Mouse (Mus musculus): Measurements from ENCODE around the gene Itgb2. TPM values are rescaled to one million over a fixed set of nuclear protein-coding genes. Genes with fewer than 3 reads are reported as not detected.
A peak's percentile ranks its signal among the peaks of the same experiment; 100 is the strongest.

Gene Itgb2
- 1 to 10 TPM; 3.1 to 3.2 TPM for total RNA-seq (2021)
- long read RNA-seq, experiment 1, partial matches to known transcripts = 0 of 3 reads
- long read RNA-seq, experiment 1, other reads (novel, unspliced or antisense) = 0 of 3 reads
- long read RNA-seq, experiment 2, partial matches to known transcripts = 0 of 1 reads
- long read RNA-seq, experiment 2, other reads (novel, unspliced or antisense) = 0 of 1 reads

- no peak for DNase-seq (ENCODE audit: low spot score in 2 of 2)
- intact Hi-C loops (cut with DNase I) = no loop called here
These were observed at the start of gene Itgb2 for GRCm38 (mm10) chr10:77530140-77530539. Gene Itgb2 (plus strand): TSS chr10:77530252.

- intact Hi-C loops (cut with DNase I) = no loop called here
- no peak for DNase-seq (ENCODE audit: low spot score in 2 of 2)
These were observed 48.2 kb upstream of the Itgb2 start for GRCm38 (mm10) chr10:77481814-77482213.

DNA sequence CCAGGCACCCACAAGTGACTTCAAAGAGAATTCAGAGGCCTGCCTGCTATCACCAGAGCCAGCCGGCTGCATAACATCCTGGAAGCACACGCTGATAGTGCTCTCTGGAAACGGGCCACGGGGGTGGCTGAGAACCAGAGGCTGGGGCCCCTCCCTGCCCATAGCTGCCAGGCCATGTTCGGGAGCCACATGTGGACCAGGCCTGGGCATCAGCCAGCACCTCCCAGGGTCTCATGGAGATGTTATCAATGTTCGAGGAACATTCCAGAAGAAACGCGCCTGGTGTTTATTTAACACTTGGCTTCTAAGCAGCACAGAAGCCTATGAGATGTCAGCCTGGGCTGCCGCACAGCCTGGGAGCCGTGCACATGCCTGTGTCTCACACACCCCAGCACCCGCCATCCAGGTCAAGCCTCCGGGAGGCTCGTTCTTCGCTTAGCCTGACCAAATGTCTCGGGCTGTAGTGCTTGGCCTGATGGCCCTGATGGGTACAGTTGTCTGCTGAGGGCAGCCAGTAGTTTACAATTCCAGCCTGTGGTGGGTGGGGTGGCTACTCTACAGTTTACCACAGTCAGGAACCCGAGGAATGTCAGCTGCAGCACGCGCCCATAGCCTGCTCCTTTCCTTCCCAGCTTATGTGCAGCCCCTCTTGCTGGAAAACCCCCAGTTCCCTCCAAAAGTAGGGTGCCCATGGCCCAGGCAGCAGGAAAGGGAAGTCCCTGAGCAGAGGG is 45.7 kb upstream of the Itgb2 start:
- intact Hi-C loops (cut with DNase I) = no loop called here

GRCm38 (mm10) chr10:77485786-77486185 is 44.3 kb upstream of the Itgb2 start:
- intact Hi-C loops (cut with DNase I) = loop anchor here (5.0 kb wide), 1 partner anchor 48 kb away; no protein-coding TSS in a partner anchor
- no peak for DNase-seq (ENCODE audit: low spot score in 2 of 2)

More for the DNA sequence above, 45.7 kb upstream of the Itgb2 start:
- no peak for DNase-seq (ENCODE audit: low spot score in 2 of 2)

GRCm38 (mm10) chr10:77488168-77488567 is 41.9 kb upstream of the Itgb2 start:
- intact Hi-C loops (cut with DNase I) = loop anchor here (5.0 kb wide), 1 partner anchor 51 kb away; no protein-coding TSS in a partner anchor

DNA sequence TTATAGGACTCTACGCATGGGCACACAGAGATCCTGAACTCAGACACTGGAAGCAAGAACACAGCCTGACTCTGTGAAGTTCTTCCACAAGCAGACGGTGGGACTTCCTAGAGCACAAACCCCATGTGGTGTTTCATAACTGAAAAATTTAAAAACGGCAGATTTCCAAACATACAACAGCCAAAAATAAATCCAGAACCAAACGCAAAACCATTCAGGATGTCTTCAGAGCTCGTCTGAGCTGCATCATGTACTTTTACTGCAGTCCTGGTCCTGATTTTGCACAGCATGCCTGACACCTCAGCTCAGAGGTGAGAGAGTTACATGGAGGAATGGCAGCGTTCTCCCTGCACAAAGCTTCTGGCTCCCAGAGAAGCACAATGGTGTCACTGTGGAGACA is 38.5 kb upstream of the Itgb2 start:
- DNase-seq (ENCODE audit: low spot score in 2 of 2) = peak in 1 of 2 experiments; percentile 55
- intact Hi-C loops (cut with DNase I) = no loop called here

More at GRCm38 (mm10) chr10:77488168-77488567, 41.9 kb upstream of the Itgb2 start:
- DNase-seq (ENCODE audit: low spot score in 2 of 2) = no peak

DNA sequence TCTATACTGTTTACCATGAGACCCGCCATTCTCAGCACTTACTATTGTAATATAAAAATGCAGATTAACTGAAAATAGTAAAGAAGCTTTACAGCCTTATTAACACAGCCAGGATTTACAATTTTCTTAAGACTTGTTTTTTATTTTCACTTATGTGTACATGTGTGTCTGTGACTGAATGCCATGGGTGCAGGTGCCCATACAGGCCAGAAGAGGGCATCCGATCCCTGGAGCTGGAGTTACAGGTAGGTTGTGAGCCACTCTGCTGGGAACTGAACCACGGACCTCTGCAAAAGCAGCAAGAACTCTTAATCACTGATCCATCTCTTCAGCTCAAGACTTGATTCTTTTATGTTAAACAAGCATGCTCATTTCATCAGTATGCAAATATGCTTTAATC is 37.2 kb upstream of the Itgb2 start:
- DNase-seq (ENCODE audit: low spot score in 2 of 2) = no peak
- intact Hi-C loops (cut with DNase I) = no loop called here

DNA sequence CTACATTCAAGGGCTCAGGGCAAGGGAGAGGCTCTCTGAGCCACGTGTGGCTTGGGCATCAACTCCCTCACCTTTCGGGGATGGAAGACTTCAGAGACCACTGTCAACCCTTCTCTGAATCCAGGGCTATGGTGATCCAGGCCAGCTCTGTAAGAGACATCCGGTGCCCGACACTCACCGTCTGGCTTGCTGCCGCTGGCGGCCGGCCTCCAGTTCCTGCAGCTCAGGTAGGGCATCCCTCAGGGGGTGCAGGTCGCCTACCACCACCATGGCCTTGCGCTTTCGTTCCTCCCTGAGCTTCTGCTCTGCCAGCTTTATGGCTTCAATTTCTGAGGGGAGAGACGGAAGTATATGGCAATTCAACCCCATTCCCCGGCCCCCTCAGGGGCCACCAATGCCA is 32.9 kb upstream of the Itgb2 start:
- intact Hi-C loops (cut with DNase I) = loop anchor here (5.0 kb wide), 1 partner anchor 80 kb away; the partner anchor contains the start of gene Adarb1
- DNase-seq (ENCODE audit: low spot score in 2 of 2) = no peak

DNA sequence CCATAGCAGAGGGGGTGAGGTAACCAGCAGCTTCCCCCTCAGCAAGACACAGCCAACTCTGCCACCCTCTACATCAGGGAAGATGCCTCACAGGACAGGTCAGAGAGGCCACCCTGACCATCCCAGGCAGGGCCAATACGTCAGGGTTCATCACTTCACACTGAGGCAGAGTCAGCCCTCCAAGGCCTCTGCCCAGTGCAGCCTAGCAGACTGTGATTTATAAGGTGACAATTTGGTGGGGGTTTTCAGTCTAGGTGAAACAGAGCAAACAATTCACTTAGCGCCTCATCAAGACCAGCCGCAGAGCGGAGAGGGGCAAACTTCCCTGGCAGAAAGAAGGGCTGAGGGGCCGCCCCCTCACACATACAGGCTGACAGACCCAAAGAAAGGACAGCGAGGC is 31.8 kb upstream of the Itgb2 start:
- intact Hi-C loops (cut with DNase I) = loop anchor here (5.0 kb wide), 1 partner anchor 81 kb away; the partner anchor contains the start of gene Adarb1
- DNase-seq (ENCODE audit: low spot score in 2 of 2) = no peak

- intact Hi-C loops (cut with DNase I) = no loop called here
- no peak for DNase-seq (ENCODE audit: low spot score in 2 of 2)
These were observed 29.4 kb upstream of the Itgb2 start for GRCm38 (mm10) chr10:77500636-77501035.

- intact Hi-C loops (cut with DNase I) = no loop called here
- no peak for DNase-seq (ENCODE audit: low spot score in 2 of 2)
These were observed 26.8 kb upstream of the Itgb2 start for GRCm38 (mm10) chr10:77502967-77503922.

GRCm38 (mm10) chr10:77504143-77504542 is 25.9 kb upstream of the Itgb2 start:
- intact Hi-C loops (cut with DNase I) = no loop called here
- no peak for DNase-seq (ENCODE audit: low spot score in 2 of 2)

- intact Hi-C loops (cut with DNase I) = loop anchor here (5.0 kb wide), 1 partner anchor 94 kb away; no protein-coding TSS in a partner anchor
- DNase-seq (ENCODE audit: low spot score in 2 of 2) = no peak
These were observed 23.5 kb upstream of the Itgb2 start for GRCm38 (mm10) chr10:77506526-77506925.

GRCm38 (mm10) chr10:77506961-77507577 is 23.0 kb upstream of the Itgb2 start:
- intact Hi-C loops (cut with DNase I) = loop anchor here (5.0 kb wide), 1 partner anchor 95 kb away; no protein-coding TSS in a partner anchor
- no peak for DNase-seq (ENCODE audit: low spot score in 2 of 2)

DNA sequence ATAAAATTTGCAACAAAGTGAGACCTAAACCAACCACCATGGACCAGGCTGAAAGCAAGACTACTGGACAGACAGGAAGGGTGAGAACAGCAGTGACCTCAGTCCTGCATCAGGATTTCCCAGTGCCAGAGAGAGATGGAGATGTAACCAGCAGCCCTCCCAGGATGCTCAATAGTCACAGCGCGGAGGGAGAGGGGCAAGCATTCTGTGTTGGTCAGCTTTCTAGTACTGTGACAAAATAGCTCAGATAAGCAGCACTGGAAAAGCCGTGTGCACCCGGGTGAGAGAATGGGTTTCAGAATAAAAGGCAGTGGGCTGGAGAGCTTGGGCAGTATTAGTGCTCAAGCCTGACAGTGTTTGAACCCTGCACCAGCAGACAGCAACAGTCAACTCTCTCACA is 22.3 kb upstream of the Itgb2 start:
- intact Hi-C loops (cut with DNase I) = loop anchor here (2.0 to 5.0 kb wide), 3 partner anchors 95 to 225 kb away; no protein-coding TSS in a partner anchor
- DNase-seq (ENCODE audit: low spot score in 2 of 2) = no peak

- DNase-seq (ENCODE audit: low spot score in 2 of 2) = no peak
- intact Hi-C loops (cut with DNase I) = loop anchor here (2.0 to 5.0 kb wide), 3 partner anchors 96 to 226 kb away; no protein-coding TSS in a partner anchor
These were observed 21.3 kb upstream of the Itgb2 start for GRCm38 (mm10) chr10:77508744-77509143.

GRCm38 (mm10) chr10:77509403-77510187 is 20.5 kb upstream of the Itgb2 start:
- intact Hi-C loops (cut with DNase I) = loop anchor here (2.0 to 5.0 kb wide), 3 partner anchors 97 to 227 kb away; no protein-coding TSS in a partner anchor
- peak; percentile 78 to 85 for DNase-seq (ENCODE audit: low spot score in 2 of 2)

Measured in left cerebral cortex, postnatal 14 days (tissue).